Mouse (Mus musculus) embryonic facial prominence, embryonic 11.5 days (tissue): ENCODE measurements at regions not wholly inside any gene's neighbourhood (a gene's known extent, or its start where the extent isn't known, plus 50 kb on each side); places are given as distances from the start of the nearest gene placed in this dataset.

Experiments used
- ATAC-seq: fragments of 200-750 bp; cut with Nextera tagmentation; replicated peaks from 2 replicates; pipeline ENCODE4 v1.8.0; 2017; ENCODE audit warnings: low read depth; ENCODE audit not compliant: insufficient number of reproducible peaks, low FRiP score, low TSS enrichment
- DNase-seq: peaks from one replicate; pipeline ENCODE4 v3.0.0-alpha.2; 2015; ENCODE audit warnings: low spot score
- H3K27ac ChIP-seq: fragments of 300-500 bp; sonication (generic); replicated peaks from 2 replicates; pipeline ENCODE4 v1.5.1; 2014; ENCODE audit warnings: mild to moderate bottlenecking, low read depth, low read length, control low read depth
- H3K27me3 ChIP-seq: fragments of 300-500 bp; sonication (generic); 2 replicates; pipeline ENCODE4 v1.6.1; 2014; ENCODE audit warnings: mild to moderate bottlenecking, low read length, moderate library complexity, mixed read lengths; ENCODE audit not compliant: control insufficient read depth, insufficient read depth
- H3K36me3 ChIP-seq: fragments of 300-500 bp; sonication (generic); replicated peaks from 2 replicates; pipeline ENCODE4 v1.6.1; 2014; ENCODE audit warnings: low read depth, mild to moderate bottlenecking, low read length, moderate library complexity, mixed read lengths; ENCODE audit not compliant: control insufficient read depth, insufficient read depth
- H3K4me1 ChIP-seq: fragments of 300-500 bp; sonication (generic); 2 replicates; pipeline ENCODE4 v1.6.1; 2014; ENCODE audit warnings: low read length, mixed read lengths; ENCODE audit not compliant: control insufficient read depth, insufficient read depth
- H3K4me2 ChIP-seq: fragments of 300-500 bp; sonication (generic); 2 replicates; pipeline ENCODE4 v1.6.1; 2014; ENCODE audit warnings: low read depth, mild to moderate bottlenecking, control low read depth, low read length, moderate library complexity
- H3K4me3 ChIP-seq: fragments of 300-500 bp; sonication (generic); 2 replicates; pipeline ENCODE4 v1.5.1; 2014; ENCODE audit warnings: low read depth, low read length, control low read depth
- H3K9ac ChIP-seq: fragments of 300-500 bp; sonication (generic); replicated peaks from 2 replicates; pipeline ENCODE4 v1.6.1; 2014; ENCODE audit warnings: mild to moderate bottlenecking, control low read depth, low read length
- H3K9me3 ChIP-seq: fragments of 300-500 bp; sonication (generic); replicated peaks from 2 replicates; pipeline ENCODE4 v1.6.1; 2016; ENCODE audit warnings: mild to moderate bottlenecking, low read length, inconsistent platforms, mixed read lengths; ENCODE audit not compliant: control insufficient read depth
- WGBS: fragments of 180-500 bp; shearing (Covaris S2); extraction: QIAGEN DNeasy Blood & Tissue Kit; methylation state at CpG from one replicate; pipeline ENCODE4 v1.1.7; 2014; 5-methylcytosine and 5-hydroxymethylcytosine counted together

DNA sequence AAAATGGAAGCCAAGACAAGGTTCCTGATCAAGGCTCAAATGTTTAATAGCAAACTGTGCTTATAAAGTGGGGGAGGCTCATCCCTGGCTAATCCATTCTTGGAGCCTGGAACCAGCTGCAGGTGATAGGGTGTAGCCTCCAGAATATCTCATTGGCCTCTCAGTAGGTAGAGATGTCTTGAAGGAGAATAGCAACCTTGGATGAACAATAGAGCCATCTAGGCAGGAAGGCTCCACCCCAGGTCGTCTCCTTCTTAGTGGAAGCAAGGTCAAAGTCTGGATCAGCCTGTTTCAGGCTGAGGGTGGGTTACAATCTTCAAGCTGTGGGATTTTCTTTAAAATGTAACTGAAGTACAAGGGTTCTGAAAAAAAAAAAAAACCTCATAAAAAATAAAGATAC lies 63.9 kb upstream of the Esp8 start:
- WGBS = 67% methylated on average over 1 of the region's 1 CpGs
- H3K27me3 ChIP-seq = no peaks in the 10 kb centered on the region
- H3K9ac ChIP-seq = no peak overlapping the region
- ATAC-seq = no peak
- DNase-seq = no peak
- no peak overlapping the region for H3K4me2 ChIP-seq
- no peaks in the 10 kb centered on the region for H3K36me3 ChIP-seq
- H3K27ac ChIP-seq = no peak overlapping the region
- no peaks in the 10 kb centered on the region for H3K9me3 ChIP-seq
- no peaks in the 10 kb centered on the region for H3K4me1 ChIP-seq
- no peak overlapping the region for H3K4me3 ChIP-seq

GRCm38 (mm10) chr17:40430446-40430845 lies 89.4 kb upstream of the Esp8 start:
- H3K36me3 ChIP-seq = no peaks in the 10 kb centered on the region
- DNase-seq = peak; percentile 18
- ATAC-seq = no peak
- no peaks in the 10 kb centered on the region for H3K27me3 ChIP-seq
- H3K4me1 ChIP-seq = no peaks in the 10 kb centered on the region
- 35% methylated on average over 1 of the region's 1 CpGs for WGBS
- no peak overlapping the region for H3K4me3 ChIP-seq
- no peak overlapping the region for H3K4me2 ChIP-seq
- H3K9me3 ChIP-seq = no peaks in the 10 kb centered on the region
- no peak overlapping the region for H3K27ac ChIP-seq
- no peak overlapping the region for H3K9ac ChIP-seq

GRCm38 (mm10) chr17:40418651-40419050 lies 99.6 kb upstream of the Crisp1 start:
- WGBS = 85% methylated on average over 11 of the region's 11 CpGs
- no peak for ATAC-seq
- no peaks in the 10 kb centered on the region for H3K4me1 ChIP-seq
- DNase-seq = no peak
- H3K27ac ChIP-seq = no peak overlapping the region
- no peaks in the 10 kb centered on the region for H3K9me3 ChIP-seq
- no peak overlapping the region for H3K4me3 ChIP-seq
- H3K9ac ChIP-seq = no peak overlapping the region
- no peaks in the 10 kb centered on the region for H3K36me3 ChIP-seq
- H3K27me3 ChIP-seq = no peaks in the 10 kb centered on the region
- H3K4me2 ChIP-seq = no peak overlapping the region

GRCm38 (mm10) chr17:40384567-40384966 lies 65.6 kb upstream of the Crisp1 start:
- Histone ChIP-seq H3K27ac (no peak overlapping the region), H3K27me3 (no peaks in the 10 kb centered on the region), H3K4me3 (no peak overlapping the region), H3K4me2 (no peak overlapping the region), H3K9ac (no peak overlapping the region), H3K9me3 (no peaks in the 10 kb centered on the region), H3K36me3 (no peaks in the 10 kb centered on the region), H3K4me1 (no peaks in the 10 kb centered on the region)
- WGBS = 57% methylated on average over 1 of the region's 1 CpGs
- ATAC-seq (no peak), DNase-seq (no peak)

- no peaks in the 10 kb centered on the region for H3K27me3 ChIP-seq
- H3K27ac ChIP-seq = no peak overlapping the region
- H3K4me3 ChIP-seq = no peak overlapping the region
- H3K4me2 ChIP-seq = no peak overlapping the region
- H3K9me3 ChIP-seq = no peaks in the 10 kb centered on the region
- H3K4me1 ChIP-seq = no peaks in the 10 kb centered on the region
- no peak overlapping the region for H3K9ac ChIP-seq
- DNase-seq (no peak), ATAC-seq (no peak)
- no peaks in the 10 kb centered on the region for H3K36me3 ChIP-seq
These were observed 53.7 kb upstream of the Crisp1 start for GRCm38 (mm10) chr17:40372747-40373146.
